Mouse (Mus musculus): ENCODE measurements at regions not wholly inside any gene's neighbourhood (a gene's known extent, or its start where the extent isn't known, plus 50 kb on each side); places are given as distances from the start of the nearest gene placed in this dataset.

DNA sequence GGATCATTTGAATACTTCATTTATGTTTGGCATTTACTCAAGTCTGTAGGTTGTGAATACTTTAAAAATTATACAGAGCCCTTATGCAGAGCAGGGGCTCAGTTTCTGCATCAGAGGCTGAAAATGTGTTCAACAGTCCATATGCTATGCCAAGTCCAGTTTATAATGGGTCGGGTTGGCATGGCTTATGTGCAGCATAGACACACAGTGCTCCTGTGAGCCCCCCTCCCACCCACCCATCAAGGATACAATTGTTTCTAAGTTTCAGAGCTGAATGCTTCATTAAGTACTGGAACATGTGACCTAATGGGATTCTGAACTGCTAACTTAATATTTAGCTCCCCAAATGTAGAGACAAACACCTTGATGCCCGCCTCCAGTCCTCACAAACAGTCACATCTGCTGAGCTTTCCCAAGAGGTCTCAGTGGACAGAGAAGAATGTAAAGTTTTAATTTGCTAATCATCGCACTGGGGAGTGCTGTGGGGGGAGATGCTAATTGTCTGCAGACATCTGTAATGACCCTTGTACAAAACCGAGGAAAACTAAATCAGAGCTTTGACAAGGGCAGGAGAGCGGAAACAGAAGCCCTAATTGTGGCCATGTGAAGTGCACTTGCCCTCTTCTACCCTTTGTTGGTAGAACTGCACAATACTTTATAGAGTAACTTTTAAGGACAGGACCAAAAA is 937.4 kb downstream of the Tmem182 start:
- DNase-seq (no peak), ATAC-seq (ENCODE audit: insufficient read depth) (no peak)
- Histone ChIP-seq H3K9ac (no peak overlapping the region), H3K4me3 (ENCODE audit: low read depth, low read length) (no peak overlapping the region), H3K27ac (ENCODE audit: low read depth) (no peak overlapping the region), H3K4me2 (no peak overlapping the region), H3K27me3 (ENCODE audit: insufficient read depth, low read length) (no peaks in the 10 kb centered on the region), H3K9me3 (ENCODE audit: low read depth, low read length) (no peaks in the 10 kb centered on the region), H3K4me1 (ENCODE audit: insufficient read depth) (no peaks in the 10 kb centered on the region), H3K36me3 (ENCODE audit: insufficient read depth) (no peaks in the 10 kb centered on the region)
- no peak for TF ChIP-seq CTCF (IDR thresholded peaks at IDR 0.05; ENCODE audit: low read depth)
- WGBS = 86% methylated on average over 5 of the region's 5 CpGs

DNA sequence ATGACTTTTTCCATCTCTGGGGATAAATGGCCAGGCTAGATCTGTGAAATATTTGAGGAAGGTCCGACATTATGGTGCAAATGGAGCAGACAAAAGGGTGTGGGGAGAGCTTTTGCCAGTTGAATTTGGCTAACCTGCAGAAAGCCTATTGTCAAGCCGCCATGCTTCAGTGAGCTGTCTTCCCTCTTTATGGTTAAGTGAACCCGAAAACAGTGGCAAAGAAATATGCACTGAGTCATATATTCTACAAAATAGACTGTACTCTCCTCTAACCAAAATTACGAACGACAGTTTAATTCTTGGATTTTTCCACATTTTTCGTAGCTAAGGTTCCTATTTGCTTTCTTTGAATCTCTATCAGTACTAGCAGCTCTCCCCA is 937.9 kb downstream of the Tmem182 start:
- no peak for DNase-seq
- Histone ChIP-seq H3K36me3 (ENCODE audit: insufficient read depth) (no peaks in the 10 kb centered on the region), H3K9me3 (ENCODE audit: low read depth, low read length) (no peaks in the 10 kb centered on the region), H3K9ac (no peak overlapping the region), H3K4me3 (ENCODE audit: low read depth, low read length) (no peak overlapping the region), H3K4me2 (no peak overlapping the region), H3K27ac (ENCODE audit: low read depth) (no peak overlapping the region), H3K27me3 (ENCODE audit: insufficient read depth, low read length) (no peaks in the 10 kb centered on the region), H3K4me1 (ENCODE audit: insufficient read depth) (no peaks in the 10 kb centered on the region)
- WGBS = 87% methylated on average over 6 of the region's 6 CpGs
- no peak for TF ChIP-seq CTCF (IDR thresholded peaks at IDR 0.05; ENCODE audit: low read depth)
- no peak for ATAC-seq (ENCODE audit: insufficient read depth)

DNA sequence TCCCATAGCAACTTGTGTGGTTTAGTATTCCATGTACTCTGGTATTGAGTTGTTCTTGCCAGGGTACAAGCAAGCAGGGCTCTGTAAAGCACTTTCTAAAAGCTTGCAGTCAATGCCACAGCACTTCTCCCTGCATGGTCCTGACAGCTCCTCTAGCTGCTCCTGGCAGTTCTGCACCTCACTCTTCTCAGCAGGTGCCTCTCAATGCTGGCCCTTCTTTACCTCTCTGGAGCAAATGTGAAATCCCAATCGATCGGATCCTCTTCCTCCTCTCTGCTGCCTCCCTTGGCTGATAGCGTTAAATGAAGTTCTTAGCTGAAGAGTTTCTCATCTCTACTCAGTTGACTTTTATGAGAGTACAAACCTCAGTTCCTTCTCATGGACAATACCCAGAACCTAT is 939.1 kb downstream of the Tmem182 start:
- no peak overlapping the region for H3K4me2 ChIP-seq
- ATAC-seq (ENCODE audit: insufficient read depth) = no peak

DNA sequence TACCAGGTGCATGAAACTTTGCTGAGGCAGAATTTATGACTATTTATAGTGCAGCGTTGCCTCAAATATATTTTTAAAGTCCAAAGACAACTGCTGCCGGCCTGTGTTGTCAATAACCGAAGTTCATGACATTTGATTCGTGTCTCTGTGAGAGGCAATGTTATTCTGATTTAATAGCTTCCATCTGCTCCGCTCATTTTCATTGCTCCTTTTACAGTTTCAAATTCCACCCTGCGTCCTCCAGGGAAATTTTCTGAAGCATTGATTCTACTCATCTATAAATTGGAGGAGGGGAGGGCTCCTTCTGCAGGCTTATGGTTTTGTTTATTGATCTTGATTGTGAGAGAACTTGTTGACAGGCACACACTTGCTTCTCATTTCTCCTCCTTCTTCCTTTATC is 936.2 kb upstream of the Pou3f3 start:
- Histone ChIP-seq H3K9ac (no peak overlapping the region), H3K27ac (ENCODE audit: low read depth) (no peak overlapping the region), H3K9me3 (ENCODE audit: low read depth, low read length) (no peaks in the 10 kb centered on the region), H3K4me3 (ENCODE audit: low read depth, low read length) (no peak overlapping the region), H3K36me3 (ENCODE audit: insufficient read depth) (no peaks in the 10 kb centered on the region), H3K4me1 (ENCODE audit: insufficient read depth) (no peaks in the 10 kb centered on the region), H3K27me3 (ENCODE audit: insufficient read depth, low read length) (no peaks in the 10 kb centered on the region), H3K4me2 (no peak overlapping the region)
- 69% methylated on average over 6 of the region's 6 CpGs for WGBS
- TF ChIP-seq CTCF (IDR thresholded peaks at IDR 0.05; ENCODE audit: low read depth) = no peak
- ATAC-seq (ENCODE audit: insufficient read depth) (no peak), DNase-seq (no peak)

More for the DNA sequence above, 939.1 kb downstream of the Tmem182 start:
- H3K9me3 ChIP-seq (ENCODE audit: low read depth, low read length) = no peaks in the 10 kb centered on the region
- H3K9ac ChIP-seq = no peak overlapping the region
- no peak for TF ChIP-seq CTCF (IDR thresholded peaks at IDR 0.05; ENCODE audit: low read depth)
- no peaks in the 10 kb centered on the region for H3K4me1 ChIP-seq (ENCODE audit: insufficient read depth)
- H3K27ac ChIP-seq (ENCODE audit: low read depth) = no peak overlapping the region
- H3K36me3 ChIP-seq (ENCODE audit: insufficient read depth) = no peaks in the 10 kb centered on the region
- WGBS = 59% methylated on average over 3 of the region's 3 CpGs
- no peak for DNase-seq
- H3K4me3 ChIP-seq (ENCODE audit: low read depth, low read length) = no peak overlapping the region
- no peaks in the 10 kb centered on the region for H3K27me3 ChIP-seq (ENCODE audit: insufficient read depth, low read length)
